Mouse (Mus musculus) MEL (cell line): Measurements from ENCODE around the gene Dirc2.

Source experiments
- CHD1 ChIP-seq: IDR thresholded peaks from 2 replicates; pipeline ENCODE4 v1.6.1; 2012; ENCODE audit warnings: low read depth, mild to moderate bottlenecking, inconsistent platforms, low read length, improper control_type of control experiment
- CHD2 ChIP-seq: IDR thresholded peaks from 2 replicates; pipeline ENCODE4 v1.6.1; 2011; ENCODE audit warnings: low read length, improper control_type of control experiment
- CTCF ChIP-seq, 3 experiments: IDR thresholded peaks in 2 of 3; conservative IDR thresholded peaks in 1 of 3; 2 replicates each; pipeline ENCODE4 v1.5.1; 2011 to 2012; ENCODE audit warnings: low read length in 3 of 3, low read depth in 2 of 3, mild to moderate bottlenecking in 2 of 3, improper control_type of control experiment in 1 of 3, inconsistent platforms in 1 of 3, mixed read lengths in 1 of 3, moderate library complexity in 1 of 3; ENCODE audit not compliant: control insufficient read depth in 1 of 3, insufficient read depth in 1 of 3, poor library complexity in 1 of 3, severe bottlenecking in 1 of 3
- EP300 ChIP-seq, 2 experiments: IDR thresholded peaks; 2 replicates each; pipeline ENCODE4 v1.6.1; 2011; ENCODE audit warnings: improper control_type of control experiment in 2 of 2, low read length in 2 of 2, low read depth in 1 of 2, mild to moderate bottlenecking in 1 of 2
- GABPA ChIP-seq: IDR thresholded peaks from 2 replicates; pipeline ENCODE4 v1.6.1; 2012; ENCODE audit warnings: low read depth, mild to moderate bottlenecking, inconsistent platforms, low read length, improper control_type of control experiment, moderate library complexity
- GATA1 ChIP-seq: IDR thresholded peaks from 2 replicates; pipeline ENCODE4 v1.6.1; 2011; ENCODE audit warnings: low read depth, low read length, improper control_type of control experiment
- JUND ChIP-seq: IDR thresholded peaks from 2 replicates; pipeline ENCODE4 v1.6.1; 2011; ENCODE audit warnings: low read depth, mild to moderate bottlenecking, improper control_type of control experiment, low read length
- MEF2A ChIP-seq: IDR thresholded peaks from 2 replicates; pipeline ENCODE4 v1.6.1; 2014; ENCODE audit warnings: low read depth, mild to moderate bottlenecking, inconsistent platforms, low read length, improper control_type of control experiment; ENCODE audit not compliant: poor library complexity, insufficient replicate concordance, severe bottlenecking; ENCODE audit errors: extremely low read depth
- MYB ChIP-seq: IDR thresholded peaks from 2 replicates; pipeline ENCODE4 v1.6.1; 2011; ENCODE audit warnings: mild to moderate bottlenecking, low read depth, low read length, improper control_type of control experiment
- POLR2A ChIP-seq, 2 experiments: IDR thresholded peaks; 2 replicates each; pipeline ENCODE4 v1.6.1; 2011 to 2012; ENCODE audit warnings: low read length in 2 of 2, mild to moderate bottlenecking in 2 of 2, control low read depth in 1 of 2, improper control_type of control experiment in 1 of 2, low read depth in 1 of 2, moderate library complexity in 1 of 2; ENCODE audit not compliant: control insufficient read depth in 1 of 2, insufficient read depth in 1 of 2, poor library complexity in 1 of 2
- POLR2AphosphoS2 ChIP-seq: IDR thresholded peaks from 2 replicates; pipeline ENCODE4 v1.6.1; 2011; ENCODE audit warnings: low read length, improper control_type of control experiment
- SMC3 ChIP-seq: IDR thresholded peaks from 2 replicates; pipeline ENCODE4 v1.6.1; 2011; ENCODE audit warnings: low read depth, low read length, improper control_type of control experiment

DNA sequence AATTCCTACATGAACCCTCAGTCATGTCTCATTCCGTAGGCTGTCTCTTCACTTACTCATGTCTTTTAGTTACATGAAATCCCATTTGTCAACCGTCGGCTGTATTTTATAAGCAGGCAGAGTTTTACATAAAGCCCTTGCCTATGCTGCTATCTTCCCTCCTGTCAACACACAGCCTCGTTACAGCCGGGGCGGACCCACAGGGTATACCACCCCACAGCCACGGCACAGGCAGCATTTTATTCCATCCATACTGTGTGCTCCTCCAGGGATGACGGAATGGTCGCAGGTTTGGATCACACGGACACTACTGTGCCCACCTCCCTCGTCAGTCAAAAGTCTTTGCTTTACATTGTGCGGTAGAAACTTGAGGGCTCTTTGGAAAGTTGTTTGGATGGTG, 28.8 kb downstream of the Dirc2 start:
- TF ChIP-seq CTCF (IDR thresholded peaks at IDR 0.05 in 2 of 3, conservative IDR thresholded peaks at IDR 0.05 in 1 of 3; ENCODE audit: control insufficient read depth in 1 of 3, insufficient read depth in 1 of 3, low read depth in 2 of 3, low read length in 3 of 3, poor library complexity in 1 of 3, severe bottlenecking in 1 of 3) (no peak), POLR2A (IDR thresholded peaks at IDR 0.05; ENCODE audit: control insufficient read depth in 1 of 2, insufficient read depth in 1 of 2, low read depth in 1 of 2, low read length in 2 of 2, poor library complexity in 1 of 2) (no peak), CHD2 (no peak), JUND (no peak), CHD1 (no peak), SMC3 (no peak), MEF2A (no peak), POLR2AphosphoS2 (no peak), MYB (no peak), EP300 (IDR thresholded peaks at IDR 0.05; ENCODE audit: low read depth in 1 of 2, low read length in 2 of 2) (no peak), GATA1 (no peak), GABPA (no peak)
